Mouse (Mus musculus): ENCODE measurements around the gene Efna3. TPM values are rescaled to one million over a fixed set of nuclear protein-coding genes. Genes with fewer than 3 reads are reported as not detected.

The Efna3 gene
- polyA plus RNA-seq, 1 experiment, result 0.36 TPM

DNA sequence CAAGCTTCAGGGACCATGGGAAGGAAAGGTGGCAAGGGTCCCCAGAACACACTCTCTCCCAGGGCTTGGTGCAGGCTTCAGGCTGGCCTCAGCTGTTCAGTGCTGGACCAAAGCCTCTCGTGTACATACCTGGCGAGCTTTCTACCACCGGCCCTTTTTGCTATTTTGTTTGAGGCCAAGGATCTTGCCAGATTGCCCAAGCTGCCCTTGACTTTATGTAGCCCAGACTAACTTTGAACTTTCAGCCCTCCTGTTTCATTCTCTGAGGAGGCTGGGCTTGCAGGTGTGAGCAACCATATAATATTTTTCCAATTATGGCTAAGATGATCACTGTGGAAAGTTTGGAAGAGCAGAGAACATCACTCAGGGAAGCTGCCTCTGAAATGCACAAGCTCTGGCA, 38.5 kb downstream of the Efna3 start:
- no peak for DNase-seq (ENCODE audit: low spot score)

GRCm38 (mm10) chr3:89282291-89282643, 40.5 kb downstream of the Efna3 start:
- DNase-seq (ENCODE audit: low spot score), result no peak

DNA sequence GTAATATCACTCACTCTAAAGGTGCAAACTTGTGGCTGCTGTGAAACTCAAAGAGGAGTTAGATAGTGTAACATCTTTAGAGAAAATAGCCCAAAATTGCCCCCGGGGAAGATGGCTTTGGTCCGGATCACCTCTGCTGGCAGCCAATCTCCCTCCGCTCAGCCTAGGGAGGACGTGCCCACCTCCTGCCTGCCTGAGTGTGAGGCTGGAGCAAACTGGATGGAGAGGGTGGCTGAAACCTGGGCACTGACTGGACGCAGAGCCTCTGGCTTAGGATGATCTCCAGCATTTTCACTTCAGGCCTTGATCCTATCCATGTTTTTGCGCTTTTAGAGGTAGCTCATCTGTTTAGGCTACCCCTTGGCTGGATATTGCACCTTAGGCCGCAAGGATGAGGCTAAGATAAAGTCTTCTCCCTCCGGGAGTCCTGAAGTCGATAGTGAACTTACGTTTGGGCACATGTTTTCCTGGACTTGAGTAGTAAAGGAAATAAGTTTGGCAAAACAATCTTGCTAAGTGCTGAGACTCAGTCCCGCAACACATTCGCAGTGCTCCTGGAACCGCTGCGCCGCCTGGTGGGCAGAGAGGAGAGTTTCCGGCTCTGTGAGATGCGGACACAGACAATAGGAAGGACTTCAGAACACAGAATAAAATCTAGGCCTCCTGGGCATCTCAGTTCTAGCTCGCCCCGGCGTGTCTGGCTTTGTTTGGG, 41.0 kb downstream of the Efna3 start:
- peak; percentile 80 for DNase-seq (ENCODE audit: low spot score)

DNA sequence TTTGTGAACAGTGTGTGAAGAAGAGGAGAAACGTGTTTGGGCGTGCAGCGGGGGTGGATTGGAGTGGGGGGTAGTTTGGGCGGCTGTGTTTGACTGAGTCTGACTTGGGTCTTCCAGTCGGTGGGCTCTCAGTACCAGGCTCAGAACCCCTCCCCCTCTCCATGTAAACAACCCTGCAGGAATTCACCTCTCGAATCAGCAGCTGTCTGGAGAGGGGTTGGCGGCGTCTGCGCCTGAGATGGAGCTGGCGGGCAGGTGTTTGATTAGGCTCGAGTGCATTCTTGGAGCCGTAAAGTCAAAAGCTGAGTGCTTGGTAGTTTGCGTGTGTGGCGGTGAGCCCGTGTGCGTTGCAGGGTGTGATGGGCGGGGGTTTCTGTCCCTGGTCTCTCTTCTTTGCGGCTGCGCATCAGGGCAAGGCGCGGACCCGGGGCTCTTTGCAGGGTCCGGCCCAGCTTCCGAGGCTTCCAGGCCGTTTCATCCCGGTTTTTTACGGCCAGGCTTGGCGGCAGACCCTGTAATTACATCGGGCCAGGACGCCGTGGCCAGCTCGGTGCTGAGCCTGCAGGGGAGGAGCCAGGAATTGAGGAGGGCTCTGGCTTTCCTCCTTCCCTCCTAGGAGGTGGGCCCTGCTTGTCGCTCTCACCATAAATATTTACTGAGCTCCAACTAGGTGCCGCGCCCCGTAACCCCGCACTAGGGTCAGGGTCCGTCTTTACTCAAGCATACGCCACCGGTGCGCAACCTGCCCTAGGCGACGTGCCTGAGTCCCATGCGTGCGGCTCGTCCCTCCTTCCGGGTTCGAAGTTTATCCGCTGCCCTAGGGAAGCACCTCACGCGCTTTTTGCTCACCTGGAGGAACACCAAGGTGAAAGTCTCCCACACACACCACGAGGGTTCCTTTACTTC, 41.9 kb downstream of the Efna3 start, which contains the start of gene Efna1:
Gene Efna1 (minus strand): TSS at position 537 of the 906 bp plus-strand sequence.
- DNase-seq (ENCODE audit: low spot score), result peak; percentile 56

- DNase-seq (ENCODE audit: low spot score), result no peak
These were observed 42.6 kb downstream of the Efna3 start for GRCm38 (mm10) chr3:89280050-89280605.

DNA sequence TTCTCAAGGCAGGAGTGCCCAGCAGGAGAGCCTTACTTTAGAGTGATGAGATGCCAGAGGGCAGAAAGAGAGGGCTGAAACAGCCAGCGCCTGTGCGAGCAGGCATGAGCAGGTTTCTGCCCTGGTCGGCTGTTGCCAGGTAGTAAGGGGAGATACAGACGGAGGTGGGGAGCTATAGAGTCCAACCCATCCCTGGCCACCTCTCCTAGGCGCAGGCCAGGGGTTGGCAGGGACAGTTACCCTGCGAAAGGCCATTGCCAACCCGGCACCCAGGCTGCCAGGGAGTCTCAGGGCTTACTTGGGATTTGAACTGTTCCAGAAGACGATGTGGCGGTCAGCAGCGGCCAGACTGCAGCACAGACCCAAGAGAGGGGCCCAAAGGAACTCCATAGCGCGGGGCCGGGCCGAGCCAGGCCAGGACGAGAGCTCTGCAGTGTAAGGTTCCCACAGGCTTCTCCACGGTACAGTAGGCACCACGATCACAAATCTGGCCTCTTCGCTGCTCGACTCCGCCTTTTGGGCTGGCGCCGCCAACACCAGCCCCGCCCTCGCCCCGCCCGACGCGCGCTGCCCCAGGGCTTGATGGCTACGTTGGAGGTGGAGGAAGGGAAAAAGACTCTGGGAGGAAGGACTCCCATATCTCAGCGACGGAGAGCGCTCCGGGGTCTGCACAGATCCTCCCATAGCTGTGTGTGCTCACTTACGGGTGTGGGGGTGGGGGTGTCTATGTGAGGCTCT, 43.4 kb downstream of the Efna3 start:
- DNase-seq (ENCODE audit: low spot score), result peak; percentile 82

DNA sequence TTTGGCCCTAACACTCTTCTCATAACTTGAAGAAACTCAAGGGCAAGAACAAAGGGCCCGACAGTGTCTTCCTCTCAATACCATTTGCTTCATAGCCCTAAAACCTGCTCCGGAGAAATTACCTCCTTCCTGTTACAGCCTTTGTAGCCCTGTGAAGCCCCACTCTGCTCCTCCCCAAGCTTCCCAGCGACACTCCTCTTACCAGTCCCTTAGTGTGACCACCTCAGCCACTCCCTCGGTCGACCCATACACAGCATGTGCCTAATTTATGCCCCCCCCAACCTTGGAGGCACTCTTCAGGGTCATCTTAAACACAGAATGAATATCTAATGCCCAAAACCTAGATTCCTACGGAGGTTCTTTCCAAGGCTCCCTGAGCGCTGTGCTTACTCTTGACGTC, 44.1 kb downstream of the Efna3 start:
- no peak for DNase-seq (ENCODE audit: low spot score)

DNA sequence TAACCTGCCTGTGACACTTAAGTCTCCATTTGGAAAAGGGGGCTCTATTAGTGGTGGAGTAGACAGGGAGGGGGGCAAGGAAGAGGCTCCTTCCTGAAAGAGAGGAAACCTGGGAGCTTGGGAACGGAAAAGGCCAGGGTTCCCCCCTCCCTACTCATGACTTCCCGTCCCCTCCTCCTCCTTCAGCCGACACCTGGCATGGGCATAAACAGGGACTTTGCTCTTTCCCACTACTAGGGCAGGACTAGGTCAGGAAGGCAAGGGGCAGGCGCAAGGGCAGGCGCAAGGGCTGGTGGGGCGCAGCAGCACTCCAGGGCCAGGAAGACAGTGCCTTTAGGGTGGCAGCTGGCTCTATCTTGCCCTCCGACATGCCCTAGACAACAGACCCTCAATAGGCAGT, 44.7 kb downstream of the Efna3 start:
- peak; percentile 47 for DNase-seq (ENCODE audit: low spot score)

- DNase-seq (ENCODE audit: low spot score), result peak; percentile 55
These were observed 45.3 kb downstream of the Efna3 start for GRCm38 (mm10) chr3:89277281-89278021.

DNA sequence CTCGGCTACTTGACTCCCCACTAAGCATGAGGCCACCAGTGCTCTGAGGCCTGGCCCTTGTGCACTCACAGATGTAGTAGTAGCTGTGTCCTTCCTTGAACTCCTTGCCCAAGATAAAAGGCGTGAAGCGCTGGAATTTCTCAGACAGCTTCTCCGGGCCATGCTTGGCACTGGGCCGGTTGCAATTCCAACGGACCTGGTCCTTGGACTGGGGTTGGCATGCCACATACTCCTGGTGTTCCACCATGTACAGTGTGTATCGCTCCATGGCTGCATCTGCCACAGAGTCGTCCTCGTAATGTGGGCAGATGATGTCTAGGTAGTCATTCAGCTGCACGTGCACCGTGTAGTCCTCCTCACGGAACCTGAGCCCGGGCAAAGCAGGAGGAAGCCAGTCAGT, 46.7 kb downstream of the Efna3 start:
- DNase-seq (ENCODE audit: low spot score), result no peak

GRCm38 (mm10) chr3:89271760-89272159, 51.0 kb downstream of the Efna3 start:
- no peak for DNase-seq (ENCODE audit: low spot score)

DNA sequence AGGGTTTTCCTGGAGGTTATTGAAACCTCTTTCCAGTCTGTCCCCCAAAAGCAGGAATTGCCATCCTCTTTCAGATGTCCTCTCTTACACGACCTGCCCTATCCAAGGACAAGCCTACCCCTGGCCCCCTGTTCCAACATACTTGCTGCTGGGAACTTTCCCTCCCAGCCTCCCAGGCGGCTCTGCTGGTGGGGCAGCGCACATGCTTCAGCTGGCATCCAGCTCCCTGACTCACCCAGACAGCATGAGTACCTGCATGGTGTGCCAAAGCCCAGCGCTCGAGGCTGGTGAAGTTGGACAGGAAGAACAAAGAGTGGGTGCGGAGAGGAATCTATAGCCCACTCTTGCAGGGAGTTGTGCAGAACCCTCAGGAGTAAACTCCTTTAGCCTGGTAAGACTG, 51.9 kb downstream of the Efna3 start:
- DNase-seq (ENCODE audit: low spot score), result peak; percentile 42

DNA sequence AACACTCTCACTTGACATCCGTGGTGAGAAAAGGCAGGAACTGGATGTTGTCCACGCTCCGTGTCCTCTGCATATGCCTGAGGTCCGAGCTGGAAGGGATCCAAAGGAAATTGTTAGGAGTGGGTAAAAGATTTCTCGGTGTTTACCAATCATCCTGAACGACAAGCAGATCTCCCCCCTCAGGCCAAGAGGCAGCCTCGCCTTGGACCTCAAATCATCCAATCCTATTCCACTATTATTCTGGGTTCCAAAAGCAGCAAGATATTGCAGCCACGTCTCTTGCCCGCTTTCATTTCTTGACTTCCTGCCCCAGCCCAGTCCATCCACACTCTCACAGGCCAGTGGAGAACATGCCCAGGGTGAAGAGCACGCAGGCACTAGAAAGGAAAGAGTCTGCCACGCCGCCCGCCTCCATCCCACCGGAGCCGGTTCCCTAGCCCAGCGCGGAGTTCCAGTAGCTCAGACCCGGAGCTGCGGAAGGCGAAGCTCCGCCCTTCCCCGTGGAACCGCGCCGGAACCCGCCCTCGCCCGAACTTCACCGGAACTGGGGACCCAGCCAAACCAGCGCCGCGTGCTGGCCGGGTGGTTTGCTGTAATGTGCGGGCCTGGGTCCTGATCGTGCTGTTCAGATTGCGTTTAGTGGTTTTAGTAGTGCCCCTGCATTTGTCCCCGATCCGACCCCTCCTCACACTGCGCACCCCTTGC, 52.6 kb downstream of the Efna3 start, which contains the start of gene Slc50a1:
Gene Slc50a1 (minus strand): TSS at position 520 of the 705 bp plus-strand sequence.
- DNase-seq (ENCODE audit: low spot score), result peak; percentile 72

GRCm38 (mm10) chr3:89268916-89269315, 53.8 kb downstream of the Efna3 start:
- no peak for DNase-seq (ENCODE audit: low spot score)

- DNase-seq (ENCODE audit: low spot score), result peak; percentile 62
These were observed 56.3 kb downstream of the Efna3 start for GRCm38 (mm10) chr3:89266439-89266893.

Other genes starting within 250 kb of the Efna3 start
- 45.9 and 51.5 TPM in 2 replicates for gene Rusc1, start 229.7 kb downstream of the Efna3 start, polyA plus RNA-seq (2012; rRNA removed)
- not detected in 2 replicates for gene Gm43738, start 221.9 kb downstream of the Efna3 start, polyA plus RNA-seq (2012; rRNA removed)
- gene Fdps, start 221.0 kb downstream of the Efna3 start, polyA plus RNA-seq (2012; rRNA removed), result 83.1 and 101 TPM in 2 replicates
- gene Pklr, start 186.8 kb downstream of the Efna3 start, polyA plus RNA-seq (2012; rRNA removed), result not detected in 2 replicates
- 0.44 and 0.49 TPM in 2 replicates for gene Hcn3, start 162.8 kb downstream of the Efna3 start, polyA plus RNA-seq (2012; rRNA removed)
- 73.9 and 89.8 TPM in 2 replicates for gene Clk2, start 158.2 kb downstream of the Efna3 start, polyA plus RNA-seq (2012; rRNA removed)
- 69.8 and 72.3 TPM in 2 replicates for gene Scamp3, start 145.5 kb downstream of the Efna3 start, polyA plus RNA-seq (2012; rRNA removed)
- 32.9 and 42.3 TPM in 2 replicates for gene Fam189b, start 139.8 kb downstream of the Efna3 start, polyA plus RNA-seq (2012; rRNA removed)
- 58.7 and 60.8 TPM in 2 replicates for gene Gba, start 120.0 kb downstream of the Efna3 start, polyA plus RNA-seq (2012; rRNA removed)
- gene Thbs3, start 107.8 kb downstream of the Efna3 start, polyA plus RNA-seq (2012; rRNA removed), result 59.3 and 69.8 TPM in 2 replicates
- gene Mtx1, start 95.9 kb downstream of the Efna3 start, polyA plus RNA-seq (2012; rRNA removed), result 112 and 131 TPM in 2 replicates
- 0.94 and 1.2 TPM in 2 replicates for gene Muc1, start 93.9 kb downstream of the Efna3 start, polyA plus RNA-seq (2012; rRNA removed)
- gene Krtcap2, start 77.0 kb downstream of the Efna3 start, polyA plus RNA-seq (2012; rRNA removed), result 67.7 and 77.1 TPM in 2 replicates
- gene Trim46, start 76.7 kb downstream of the Efna3 start, polyA plus RNA-seq (2012; rRNA removed), result 4.1 and 6.0 TPM in 2 replicates
- 200 and 251 TPM in 2 replicates for gene Dpm3, start 63.6 kb downstream of the Efna3 start, polyA plus RNA-seq (2012; rRNA removed)
- gene Slc50a1, start 52.4 kb downstream of the Efna3 start, polyA plus RNA-seq (2012; rRNA removed), result 128 and 156 TPM in 2 replicates
- gene Efna1, start 41.8 kb downstream of the Efna3 start, polyA plus RNA-seq (2012; rRNA removed), result 41.8 and 43.5 TPM in 2 replicates
- gene Efna4, start 15.1 kb upstream of the Efna3 start, polyA plus RNA-seq (2012; rRNA removed), result 3.4 and 3.7 TPM in 2 replicates
- 96.1 and 101 TPM in 2 replicates for gene Adam15, start 27.0 kb upstream of the Efna3 start, polyA plus RNA-seq (2012; rRNA removed)
- gene Dcst2, start 39.0 kb upstream of the Efna3 start, polyA plus RNA-seq (2012; rRNA removed), result 0.24 and 0.41 TPM in 2 replicates
- gene Dcst1, start 42.3 kb upstream of the Efna3 start, polyA plus RNA-seq (2012; rRNA removed), result 0.07 and 0.33 TPM in 2 replicates
- 36.4 and 39.5 TPM in 2 replicates for gene Zbtb7b, start 71.8 kb upstream of the Efna3 start, polyA plus RNA-seq (2012; rRNA removed)
- gene Lenep, start 79.8 kb upstream of the Efna3 start, polyA plus RNA-seq (2012; rRNA removed), result 1.2 and 1.5 TPM in 2 replicates
- gene Flad1, start 88.9 kb upstream of the Efna3 start, polyA plus RNA-seq (2012; rRNA removed), result 30.8 and 34.6 TPM in 2 replicates
- gene Cks1b, start 95.4 kb upstream of the Efna3 start, polyA plus RNA-seq (2012; rRNA removed), result 21.7 and 29.6 TPM in 2 replicates
- gene Shc1, start 95.5 kb upstream of the Efna3 start, polyA plus RNA-seq (2012; rRNA removed), result 85.7 and 87.7 TPM in 2 replicates
- gene Pygo2, start 107.2 kb upstream of the Efna3 start, polyA plus RNA-seq (2012; rRNA removed), result 34.0 and 38.0 TPM in 2 replicates
- gene Pbxip1, start 113.7 kb upstream of the Efna3 start, polyA plus RNA-seq (2012; rRNA removed), result 167 and 208 TPM in 2 replicates
- 21.5 and 23.3 TPM in 2 replicates for gene Pmvk, start 131.6 kb upstream of the Efna3 start, polyA plus RNA-seq (2012; rRNA removed)
- 10.6 and 16.4 TPM in 2 replicates for gene Kcnn3, start 197.2 kb upstream of the Efna3 start, polyA plus RNA-seq (2012; rRNA removed)

Measured in urinary bladder, adult 2 months (tissue).